Mouse (Mus musculus): ENCODE measurements around the gene Zfp781. TPM values are rescaled to one million over a fixed set of nuclear protein-coding genes. Genes with fewer than 3 reads are reported as not detected.
"Not testable (repeated sequence)": the region's sequence is repeated elsewhere in the genome, so short reads cannot be mapped to it uniquely, and the experiment has no call there.

The Zfp781 gene
- 0.60 TPM for polyA plus RNA-seq (2012; fragmentation: generic; extraction: Trizol)

- not testable (repeated sequence) for H3K4me2 ChIP-seq (ENCODE audit: low read depth); H3K36me3 ChIP-seq (ENCODE audit: control insufficient read depth, insufficient read depth); H3K4me3 ChIP-seq; H3K79me2 ChIP-seq (ENCODE audit: control insufficient read depth, insufficient read depth); H3ac ChIP-seq (ENCODE audit: control insufficient read depth, insufficient read length); H3K27me3 ChIP-seq (ENCODE audit: control insufficient read depth, insufficient read depth, insufficient read length)
Observed at GRCm38 (mm10) chr10:81929842-81930743, at the start of gene Zfp781. TSS of gene Zfp781 (minus strand) at chr10:81930480.

- H3K4me3 ChIP-seq; H3K36me3 ChIP-seq (ENCODE audit: control insufficient read depth, insufficient read depth); H3K79me2 ChIP-seq (ENCODE audit: control insufficient read depth, insufficient read depth); H3K4me2 ChIP-seq (ENCODE audit: low read depth); H3K27me3 ChIP-seq (ENCODE audit: control insufficient read depth, insufficient read depth, insufficient read length); H3ac ChIP-seq (ENCODE audit: control insufficient read depth, insufficient read length): not testable (repeated sequence)
Observed at GRCm38 (mm10) chr10:81978365-81979003, 48.2 kb upstream of the Zfp781 start.

- not testable (repeated sequence) for H3ac ChIP-seq (ENCODE audit: control insufficient read depth, insufficient read length); H3K36me3 ChIP-seq (ENCODE audit: control insufficient read depth, insufficient read depth); H3K27me3 ChIP-seq (ENCODE audit: control insufficient read depth, insufficient read depth, insufficient read length); H3K4me2 ChIP-seq (ENCODE audit: low read depth); H3K4me3 ChIP-seq; H3K79me2 ChIP-seq (ENCODE audit: control insufficient read depth, insufficient read depth)
Observed at GRCm38 (mm10) chr10:81930744-81931118, 451 bp upstream of the Zfp781 start.

- H3K79me2 ChIP-seq (ENCODE audit: control insufficient read depth, insufficient read depth); H3K4me3 ChIP-seq; H3K36me3 ChIP-seq (ENCODE audit: control insufficient read depth, insufficient read depth): not testable (repeated sequence)
Observed at GRCm38 (mm10) chr10:81863409-81864407, 66.6 kb downstream of the Zfp781 start, which contains the start of gene Gm32687. TSS of gene Gm32687 (plus strand) at chr10:81863934.

More at GRCm38 (mm10) chr10:81863409-81864407, 66.6 kb downstream of the Zfp781 start, which contains the start of gene Gm32687:
- not testable (repeated sequence) for H3K4me2 ChIP-seq (ENCODE audit: low read depth); H3ac ChIP-seq (ENCODE audit: control insufficient read depth, insufficient read length); H3K27me3 ChIP-seq (ENCODE audit: control insufficient read depth, insufficient read depth, insufficient read length)

Other genes with a start within 250 kb of the Zfp781 start
- gene Zfp433, start 225.7 kb downstream of the Zfp781 start, polyA plus RNA-seq (2012; fragmentation: generic; extraction: Trizol) = 1.1 TPM
- gene Gm3055, start 159.3 kb downstream of the Zfp781 start, polyA plus RNA-seq (2012; fragmentation: generic; extraction: Trizol) = 0.89 TPM
- 0.19 TPM for gene Gm4767, start 118.3 kb downstream of the Zfp781 start, polyA plus RNA-seq (2012; fragmentation: generic; extraction: Trizol)
- not detected for gene Gm32687, start 66.5 kb downstream of the Zfp781 start, polyA plus RNA-seq (2012; fragmentation: generic; extraction: Trizol)
- 0.86 TPM for gene Zfp873, start 117.6 kb upstream of the Zfp781 start, polyA plus RNA-seq (2012; fragmentation: generic; extraction: Trizol)
- 0.77 TPM for gene BC024063, start 152.9 kb upstream of the Zfp781 start, polyA plus RNA-seq (2012; fragmentation: generic; extraction: Trizol)
- 0.64 TPM for gene AU041133, start 197.5 kb upstream of the Zfp781 start, polyA plus RNA-seq (2012; fragmentation: generic; extraction: Trizol)